Mouse (Mus musculus) forebrain, embryonic 16.5 days (tissue): ENCODE data around the gene Grhl3. TPM values are rescaled to one million over a fixed set of nuclear protein-coding genes. Genes with fewer than 3 reads are reported as not detected.

Source experiments
- microRNA-seq: library from miRNA; unstranded; fragments of <30 nt; microRNA quantifications from one replicate; pipeline ENCODE4, GENCODE M21; 2017
- polyA plus RNA-seq: library from polyadenylated mRNA; unstranded; fragments of >200 nt; fragmentation: Nextera tagmentation; extraction: Ambion mirVana; gene quantifications from 2 replicates; pipeline ENCODE4 v1.2.1, GENCODE M21; 2015

Gene Grhl3
- polyA plus RNA-seq, 1 experiment from 2014 or later = 0.60 TPM

Small RNA genes within 50 kb of the gene (microRNA-seq; reads per million reads assigned to microRNA genes)
- not detected for gene Gm25317

Other genes starting within 250 kb of the Grhl3 start
- 179 and 198 TPM in 2 replicates for gene Srrm1, start 220.3 kb downstream of the Grhl3 start, polyA plus RNA-seq
- 0.71 and 0.83 TPM in 2 replicates for gene Ncmap, start 175.4 kb downstream of the Grhl3 start, polyA plus RNA-seq
- 30.9 and 36.6 TPM in 2 replicates for gene Rcan3, start 139.8 kb downstream of the Grhl3 start, polyA plus RNA-seq
- 0.14 TPM in 1 of 2 replicates, not detected in the other for gene Stpg1, start 78.8 kb downstream of the Grhl3 start, polyA plus RNA-seq
- 5.9 and 6.1 TPM in 2 replicates for gene Nipal3, start 78.6 kb downstream of the Grhl3 start, polyA plus RNA-seq
- gene Ifnlr1, start 112.7 kb upstream of the Grhl3 start, polyA plus RNA-seq = 0.16 and 0.18 TPM in 2 replicates
- gene Il22ra1, start 154.5 kb upstream of the Grhl3 start, polyA plus RNA-seq = not detected in 2 replicates
- 0.29 and 0.34 TPM in 2 replicates for gene Myom3, start 186.1 kb upstream of the Grhl3 start, polyA plus RNA-seq